Mouse (Mus musculus): ENCODE measurements around the gene Samd4.

DNA sequence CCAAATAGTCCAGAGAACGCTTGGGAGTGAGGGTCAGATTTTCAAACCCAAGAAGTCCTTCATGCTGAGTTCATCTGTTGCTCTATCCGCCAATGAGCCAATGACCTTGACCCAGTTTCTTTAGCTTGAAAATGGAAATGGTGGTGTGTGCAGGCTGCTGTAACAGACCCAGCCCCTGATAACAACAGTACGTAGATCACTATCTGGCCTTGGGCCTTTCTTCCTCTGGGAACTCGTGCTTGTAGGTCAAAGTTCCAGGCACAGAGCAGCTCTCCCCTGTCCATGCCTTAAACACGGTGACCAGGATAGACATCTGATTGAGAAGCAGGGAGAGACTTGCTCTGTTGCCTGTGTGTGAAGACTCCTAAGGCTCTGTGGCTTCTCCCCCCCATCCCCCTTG is 96.5 kb downstream of the Samd4 start:
- TF ChIP-seq CTCF (IDR thresholded peaks at IDR 0.05; ENCODE audit: low read depth, low read length) = no peak
- TF ChIP-seq GATA1 (IDR thresholded peaks at IDR 0.05; ENCODE audit: borderline replicate concordance, low read length) = no peak
- TF ChIP-seq POLR2AphosphoS5 (IDR thresholded peaks at IDR 0.05; ENCODE audit: insufficient replicate concordance, low read depth, low read length) = no peak
- no peak for TF ChIP-seq GATA2 (IDR thresholded peaks at IDR 0.05; ENCODE audit: borderline replicate concordance, low read depth, low read length)

Data from G1E (cell line).